Mouse (Mus musculus) kidney, adult 2 months (tissue): ENCODE measurements around the gene Igsf1. TPM values are rescaled to one million over a fixed set of nuclear protein-coding genes. Genes with fewer than 3 reads are reported as not detected.

Experiments used
- DNase-seq: peaks from one replicate; pipeline ENCODE4 v3.0.0; 2021
- H3K27ac ChIP-seq: fragments of 200-500 bp; 2 replicates; pipeline ENCODE4 v1.5.1; 2012; ENCODE audit warnings: low read depth, low read length, control low read depth, inconsistent platforms; ENCODE audit not compliant: insufficient read depth
- H3K27me3 ChIP-seq: fragments of 200-500 bp; replicated peaks from 2 replicates; pipeline ENCODE4 v1.6.1; 2012; ENCODE audit warnings: mild to moderate bottlenecking, moderate library complexity, low read length, inconsistent platforms; ENCODE audit not compliant: control insufficient read depth, insufficient read depth
- H3K36me3 ChIP-seq: fragments of 200-500 bp; 2 replicates; pipeline ENCODE4 v1.6.1; 2012; ENCODE audit warnings: mild to moderate bottlenecking, moderate library complexity, low read length, inconsistent platforms; ENCODE audit not compliant: control insufficient read depth, insufficient read depth
- H3K4me1 ChIP-seq: fragments of 200-500 bp; 2 replicates; pipeline ENCODE4 v1.6.1; 2011; ENCODE audit warnings: low read length; ENCODE audit not compliant: control insufficient read depth, insufficient read depth
- H3K4me3 ChIP-seq: fragments of 200-500 bp; 2 replicates; pipeline ENCODE4 v1.5.1; 2011; ENCODE audit warnings: mild to moderate bottlenecking, low read depth, low read length, control low read depth; ENCODE audit not compliant: insufficient read depth
- CTCF ChIP-seq: fragments of 200-500 bp; conservative IDR thresholded peaks from 2 replicates; pipeline ENCODE4 v1.5.1; 2011; ENCODE audit warnings: low read depth, mild to moderate bottlenecking, control low read depth, low read length, moderate library complexity, mixed read lengths; ENCODE audit not compliant: insufficient read depth, insufficient read length
- POLR2A ChIP-seq: fragments of 200-500 bp; IDR thresholded peaks from one replicate; pipeline ENCODE4 v1.6.1; 2011; ENCODE audit warnings: low read depth, low read length, control low read depth
- WGBS: fragments of 180-500 bp; shearing (Covaris S2); methylation state at CpG from one replicate; pipeline ENCODE4 v1.1.7; 2018; 5-methylcytosine and 5-hydroxymethylcytosine counted together
- polyA plus RNA-seq: library from polyadenylated mRNA; depleted of rRNA; stranded (reverse); fragments of >200 nt; gene quantifications from 2 replicates; pipeline ENCODE4 v1.2.3, GENCODE M21; 2012; rRNA removed

The Igsf1 gene
- polyA plus RNA-seq = 0.11 TPM in 1 of 2 replicates, not detected in the other

GRCm38 (mm10) chrX:49797213-49798019 is at the start of gene Igsf1:
Gene Igsf1 (minus strand): TSS chrX:49797749.
- H3K27ac ChIP-seq = no peak within 1 kb of the TSS
- peak within 1 kb of the TSS; percentile 25; the same call in 1 of the 2 replicates for H3K4me3 ChIP-seq
- no peak for TF ChIP-seq CTCF
- no peak for TF ChIP-seq POLR2A
- H3K4me1 ChIP-seq = no peaks in the 10 kb centered on the region
- WGBS = 1% methylated on average over 20 of the region's 28 CpGs
- peak; percentile 3 for DNase-seq
- no peaks in the 10 kb centered on the region for H3K36me3 ChIP-seq
- no peaks in the 10 kb centered on the region for H3K27me3 ChIP-seq

- WGBS = 16% methylated on average over 2 of the region's 2 CpGs
- Histone ChIP-seq H3K36me3 (no peaks in the 10 kb centered on the region), H3K4me3 (no peak overlapping the region), H3K4me1 (no peaks in the 10 kb centered on the region), H3K27me3 (no peaks in the 10 kb centered on the region), H3K27ac (no peak overlapping the region)
- peak; percentile 25; the same call in 1 of the 2 replicates for TF ChIP-seq CTCF
- TF ChIP-seq POLR2A = no peak
- DNase-seq = no peak
These were observed 26.7 kb downstream of the Igsf1 start for GRCm38 (mm10) chrX:49770828-49771227.

- Histone ChIP-seq H3K4me3 (no peak overlapping the region), H3K4me1 (no peaks in the 10 kb centered on the region), H3K27me3 (no peaks in the 10 kb centered on the region), H3K36me3 (no peaks in the 10 kb centered on the region), H3K27ac (no peak overlapping the region)
- no peak for DNase-seq
- 45% methylated on average over 5 of the region's 5 CpGs for WGBS
- TF ChIP-seq POLR2A = no peak
- TF ChIP-seq CTCF = no peak
These were observed 52.4 kb downstream of the Igsf1 start for GRCm38 (mm10) chrX:49745192-49745591.

- Histone ChIP-seq H3K4me1 (no peaks in the 10 kb centered on the region), H3K27ac (no peak within 1 kb of the TSS), H3K36me3 (no peaks in the 10 kb centered on the region), H3K4me3 (no peak within 1 kb of the TSS), H3K27me3 (no peaks in the 10 kb centered on the region)
- no peak for DNase-seq
- TF ChIP-seq POLR2A (no peak), CTCF (no peak)
- 60% methylated on average over 2 of the region's 2 CpGs for WGBS
These were observed 62.6 kb downstream of the Igsf1 start, which contains the start of gene Olfr1321 for GRCm38 (mm10) chrX:49734959-49735358. Gene Olfr1321 (minus strand): TSS chrX:49735059.

Other genes starting within 250 kb of the Igsf1 start
- gene Olfr1320, start 125.4 kb downstream of the Igsf1 start, polyA plus RNA-seq = not detected in 2 replicates
- not detected in 2 replicates for gene Olfr1321, start 62.7 kb downstream of the Igsf1 start, polyA plus RNA-seq
- not detected in 2 replicates for gene Olfr1322, start 93.7 kb upstream of the Igsf1 start, polyA plus RNA-seq
- not detected in 2 replicates for gene Olfr1323, start 221.6 kb upstream of the Igsf1 start, polyA plus RNA-seq